Mouse (Mus musculus) retina, postnatal 1 day (tissue): ENCODE measurements around the gene Lyrm9.
"Not testable (repeated sequence)": the region's sequence is repeated elsewhere in the genome, so short reads cannot be mapped to it uniquely, and the experiment has no call there.

Experiments used
- DNase-seq: peaks from one replicate; pipeline ENCODE4 v3.0.0-alpha.2; 2012

The Lyrm9 gene

GRCm38 (mm10) chr11:78852529-78852928 is 26.1 kb downstream of the Lyrm9 start:
- DNase-seq: no peak

DNA sequence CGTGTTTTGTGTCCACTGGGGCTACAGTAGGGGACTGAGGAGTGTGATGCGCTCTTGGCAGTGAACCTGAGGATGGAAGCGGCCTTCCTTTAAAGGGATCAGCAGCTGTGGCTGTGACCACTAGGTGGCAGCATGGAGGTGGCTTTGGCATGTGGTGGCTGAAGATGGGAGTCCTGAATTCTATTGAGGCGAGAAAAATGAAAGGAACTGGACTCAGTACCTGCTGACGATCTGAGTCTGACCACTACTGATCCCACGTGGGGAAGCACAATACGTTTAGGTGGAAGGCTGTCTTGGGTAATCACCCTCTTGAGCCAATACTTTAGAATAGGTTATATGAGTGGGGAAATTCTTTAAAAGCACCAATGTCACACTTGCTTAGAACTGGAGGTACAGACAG is 29.9 kb downstream of the Lyrm9 start:
- peak; percentile 85 for DNase-seq

- DNase-seq: no peak
Observed at GRCm38 (mm10) chr11:78857611-78858010, 31.2 kb downstream of the Lyrm9 start.

- no peak for DNase-seq
Observed at GRCm38 (mm10) chr11:78863898-78864297, 37.5 kb downstream of the Lyrm9 start.

GRCm38 (mm10) chr11:78864567-78865278 is 38.3 kb downstream of the Lyrm9 start:
- DNase-seq: no peak

DNA sequence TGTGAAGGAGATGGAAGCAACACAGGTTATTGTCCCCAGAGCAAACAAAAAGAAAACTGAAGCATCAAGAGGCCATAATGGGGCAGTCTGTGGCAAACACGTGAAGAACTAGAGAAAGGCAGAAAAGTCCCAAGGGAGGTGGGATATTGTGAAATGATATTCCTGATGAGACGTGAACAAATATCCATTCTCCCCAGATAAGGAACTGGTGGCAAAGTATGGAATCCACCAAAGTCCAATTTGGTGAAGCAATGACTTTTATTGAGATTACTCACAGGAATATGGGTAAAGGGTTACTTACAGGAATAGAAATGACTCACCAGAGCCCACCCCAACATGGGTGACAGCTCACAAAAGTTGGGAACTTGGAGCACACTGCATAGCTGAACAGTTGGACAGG is 38.9 kb downstream of the Lyrm9 start:
- no peak for DNase-seq

- DNase-seq: no peak
Observed at GRCm38 (mm10) chr11:78866486-78866885, 40.1 kb downstream of the Lyrm9 start.

GRCm38 (mm10) chr11:78867696-78868095 is 41.3 kb downstream of the Lyrm9 start:
- no peak for DNase-seq

GRCm38 (mm10) chr11:78869205-78869604 is 42.8 kb downstream of the Lyrm9 start:
- DNase-seq: not testable (repeated sequence)

GRCm38 (mm10) chr11:78870891-78871290 is 44.5 kb downstream of the Lyrm9 start:
- DNase-seq: no peak

- DNase-seq: no peak
Observed at GRCm38 (mm10) chr11:78872782-78873181, 46.4 kb downstream of the Lyrm9 start.

DNA sequence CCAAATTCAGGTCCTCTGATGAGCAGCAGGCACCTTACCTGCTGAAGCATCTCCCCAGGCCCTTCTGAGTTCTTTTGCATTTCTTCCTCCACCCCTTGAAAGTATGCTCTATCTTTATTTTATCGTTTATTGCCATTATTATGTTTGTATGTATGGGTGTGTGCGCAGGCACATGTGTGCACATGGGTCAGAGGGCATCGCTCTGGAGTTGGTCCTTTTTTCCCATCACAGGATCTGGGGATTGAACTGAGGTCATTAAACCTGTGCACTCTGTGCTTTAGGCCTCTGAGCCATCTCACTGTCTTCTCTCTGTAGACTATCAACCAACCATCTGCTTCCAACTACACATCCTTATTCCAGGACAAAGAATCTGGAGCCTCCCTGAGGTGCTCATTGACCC is 53.3 kb downstream of the Lyrm9 start:
- no peak for DNase-seq

DNA sequence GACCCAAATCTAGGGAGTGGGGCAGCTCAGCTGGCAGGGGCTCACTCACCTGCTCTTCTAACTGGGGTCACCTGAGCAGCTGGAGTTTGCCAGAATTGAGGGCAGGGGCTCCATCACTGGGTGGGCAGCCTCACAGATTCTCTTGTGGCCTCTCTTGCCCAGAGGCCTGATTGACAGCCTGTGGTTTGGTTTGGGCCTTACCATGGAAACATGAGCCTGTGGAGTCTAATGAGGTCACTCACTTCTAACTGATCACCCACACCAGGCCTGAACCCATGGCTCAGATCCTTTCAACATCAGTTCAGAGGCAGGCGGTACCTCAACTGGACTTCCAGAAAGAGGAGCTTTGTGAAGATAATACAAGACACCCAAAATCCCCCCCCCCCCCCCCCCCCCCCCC is 60.3 kb downstream of the Lyrm9 start:
- peak; percentile 71 for DNase-seq

DNA sequence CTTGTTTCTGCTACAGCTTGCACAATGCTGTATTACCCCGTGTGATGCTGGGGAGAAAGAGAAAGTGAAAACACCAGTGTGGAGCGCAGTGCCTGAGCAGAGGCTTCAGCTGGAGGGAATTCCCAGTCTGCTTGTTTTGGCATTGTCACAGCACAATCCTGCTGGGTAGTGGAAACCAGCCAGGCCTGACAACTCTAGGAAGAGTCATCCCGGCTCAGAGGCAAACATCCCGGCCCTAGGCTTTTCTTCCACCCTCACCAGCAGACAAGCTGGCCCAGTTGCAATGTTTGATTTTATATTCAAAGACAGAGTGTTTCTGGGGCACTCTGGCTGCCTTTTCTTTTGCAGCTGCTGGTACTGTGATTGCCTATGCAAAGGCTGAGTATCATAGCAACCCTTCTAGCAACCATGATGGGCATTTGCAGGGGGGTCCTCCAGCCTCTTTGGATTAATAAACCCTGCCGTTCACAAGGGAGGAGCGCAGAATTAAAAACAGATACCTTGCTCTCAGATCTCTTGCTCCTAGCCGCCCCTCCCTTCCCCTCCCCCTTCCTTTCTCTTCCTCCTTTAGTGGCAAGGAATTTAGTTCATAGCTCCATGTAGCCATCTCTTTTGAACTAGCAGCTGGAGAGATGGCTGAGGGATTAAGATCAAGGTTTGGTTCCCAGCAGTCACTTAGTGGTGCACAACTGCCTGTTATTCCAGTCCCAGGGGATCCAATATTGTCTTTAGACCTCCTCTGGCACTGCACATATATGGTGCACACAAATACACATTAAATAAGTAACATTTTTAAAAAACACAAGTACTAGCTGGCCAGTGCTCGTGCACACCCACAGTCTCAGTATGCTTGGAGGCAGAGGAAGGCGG is 61.0 kb downstream of the Lyrm9 start:
- peak; percentile 80 for DNase-seq

DNA sequence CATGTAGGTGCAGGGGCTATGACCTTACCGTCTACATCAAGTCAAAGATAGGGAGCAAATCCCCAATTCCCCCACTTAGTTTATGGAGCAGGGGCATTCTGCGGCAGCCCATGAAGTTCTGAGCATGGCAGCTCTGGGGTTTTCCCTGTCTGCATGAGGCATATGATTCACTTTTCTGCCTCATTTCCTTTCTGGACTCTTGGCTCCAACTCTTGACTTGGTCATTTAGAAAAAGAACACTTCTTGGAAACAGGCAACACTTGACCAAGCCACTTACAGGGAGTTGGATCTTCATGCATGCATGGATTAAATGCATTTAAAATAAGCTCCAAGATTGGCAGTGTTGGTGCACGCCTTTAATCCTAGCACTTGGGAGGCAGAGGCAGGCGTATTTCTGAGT is 62.8 kb downstream of the Lyrm9 start:
- DNase-seq: no peak
